Mouse (Mus musculus) 3T3-L1 (cell line): ENCODE results near the gene Chordc1.
A peak's percentile ranks its signal among the peaks of the same experiment; 100 is the strongest.
"Not testable (repeated sequence)": the region's sequence is repeated elsewhere in the genome, so short reads cannot be mapped to it uniquely, and the experiment has no call there.

ENCODE experiments used
- DNase-seq: peaks from one replicate; pipeline ENCODE4 v3.0.0-alpha.2; 2015; ENCODE audit warnings: low read depth, low spot score

Gene Chordc1

DNA sequence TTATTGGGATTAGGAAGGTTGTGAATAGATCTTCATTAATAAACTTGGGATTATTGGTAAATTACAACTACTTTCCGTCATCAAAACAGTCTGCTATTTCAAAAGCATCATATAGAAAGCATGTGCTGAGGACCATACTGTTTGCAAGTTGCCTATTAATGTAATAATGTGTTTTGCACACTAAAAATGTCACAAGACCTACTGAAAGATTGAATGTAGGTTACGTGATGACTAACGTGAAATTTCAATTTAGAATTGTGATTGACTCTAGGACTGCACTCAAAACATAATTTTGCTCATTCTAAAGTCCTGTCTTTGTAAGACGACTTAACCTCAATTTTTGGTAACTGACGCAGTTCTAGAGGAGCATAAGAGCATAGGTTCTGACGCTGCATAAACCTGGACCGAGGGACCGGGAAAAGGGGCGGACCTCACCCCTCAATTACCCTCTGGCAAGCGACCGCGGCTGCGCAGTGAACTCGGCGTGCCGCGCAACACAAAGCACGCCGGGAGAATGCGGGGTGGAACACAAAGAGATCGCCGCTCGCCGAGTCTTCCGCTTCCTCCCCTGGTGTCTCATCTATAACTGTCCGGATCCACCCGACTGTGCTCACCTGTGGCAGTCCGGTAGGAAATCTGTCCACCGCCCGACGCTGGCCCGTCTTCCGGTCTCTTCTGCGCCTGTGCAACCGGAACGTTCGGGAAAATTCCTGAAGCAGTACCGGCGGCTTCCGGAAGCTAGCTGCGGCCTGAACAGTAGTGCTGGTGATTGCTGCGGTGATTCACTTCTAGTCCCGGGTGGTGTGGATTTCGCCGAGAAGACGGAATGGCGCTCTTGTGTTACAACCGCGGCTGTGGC lies at the start of gene Chordc1:
Gene Chordc1, plus strand, starts transcription at position 555 of the 859 bp plus-strand sequence.
- peak; percentile 95 for DNase-seq

DNA sequence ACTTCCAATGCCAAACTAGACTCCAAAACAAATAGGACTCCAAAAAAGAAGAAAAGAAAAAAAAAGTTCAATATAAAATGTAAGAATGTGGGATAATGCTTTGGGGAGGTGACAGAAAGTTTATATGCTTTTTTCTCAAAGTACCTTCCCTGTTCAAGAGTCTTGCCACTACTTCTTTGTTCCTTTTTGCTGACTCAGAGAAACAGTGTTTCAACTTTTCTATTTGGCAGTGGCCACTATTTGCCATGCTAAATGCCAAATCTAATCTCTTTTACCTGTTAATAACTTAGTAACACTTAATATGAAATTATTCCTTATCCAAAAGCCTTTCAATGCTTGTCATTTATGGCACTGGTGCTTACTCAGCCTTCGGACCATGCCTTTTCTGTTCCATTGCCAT lies 16.0 kb upstream of the Chordc1 start:
- DNase-seq: no peak

GRCm38 (mm10) chr9:18276844-18277243 lies 15.1 kb upstream of the Chordc1 start:
- no peak for DNase-seq

GRCm38 (mm10) chr9:18277497-18277896 lies 14.4 kb upstream of the Chordc1 start:
- peak; percentile 67 for DNase-seq

- not testable (repeated sequence) for DNase-seq
These were observed 13.2 kb upstream of the Chordc1 start for GRCm38 (mm10) chr9:18278693-18279092.

GRCm38 (mm10) chr9:18292443-18292922 lies 558 bp downstream of the Chordc1 start:
- peak; percentile 37 for DNase-seq

DNA sequence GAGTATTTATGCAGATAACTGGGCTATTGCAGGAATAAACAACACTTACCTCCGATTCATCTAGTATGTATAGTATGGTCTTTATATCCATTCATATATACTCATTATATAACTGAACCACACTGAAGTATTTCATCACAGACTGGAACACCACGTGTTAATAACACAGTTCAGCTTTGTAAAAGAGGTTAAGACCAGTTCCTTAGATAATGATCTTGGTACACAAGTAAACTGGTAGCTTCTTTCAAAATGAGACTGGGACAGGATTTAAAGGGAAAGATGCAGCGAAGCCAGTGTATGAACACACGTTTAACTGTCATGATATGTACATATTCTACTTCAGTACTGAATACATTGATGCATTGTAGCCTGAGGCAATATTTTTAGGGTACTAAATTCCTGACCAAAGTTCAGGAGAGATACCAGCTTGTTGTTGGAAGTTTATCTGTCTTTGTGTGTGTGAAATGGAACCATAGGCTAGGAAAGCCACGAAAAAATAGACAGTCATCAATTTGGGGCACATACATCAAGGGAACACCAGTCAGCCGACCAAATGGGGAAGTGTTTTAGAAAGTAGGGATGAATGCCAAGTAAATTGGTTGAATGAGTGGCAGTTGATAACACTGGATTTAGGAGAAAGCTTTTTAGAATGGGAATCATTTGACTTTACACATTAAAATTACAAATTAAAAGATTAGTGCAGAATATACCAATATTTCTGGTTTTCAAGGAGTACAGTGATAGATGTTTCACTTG lies 1.3 kb downstream of the Chordc1 start:
- DNase-seq: peak; percentile 18

DNA sequence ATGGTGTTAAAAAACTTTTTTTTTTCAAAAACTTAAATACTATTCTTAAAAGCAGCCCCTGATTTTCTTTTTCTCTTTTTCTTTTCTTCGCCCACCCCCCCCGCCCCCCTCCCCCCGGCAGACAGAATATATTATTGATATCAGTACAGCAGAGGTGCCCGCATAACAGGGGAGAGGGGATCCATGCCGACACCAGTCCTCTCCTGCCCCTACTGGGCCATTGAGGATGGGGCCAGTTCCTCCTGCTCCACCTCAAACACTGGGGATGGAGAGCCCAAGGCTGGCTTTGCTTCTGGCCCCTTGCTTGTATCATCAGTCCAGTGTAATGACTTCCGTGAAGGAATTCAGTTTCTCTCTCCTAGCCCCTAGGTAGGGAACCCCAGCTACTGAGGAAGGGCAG lies 6.4 kb downstream of the Chordc1 start:
- no peak for DNase-seq

GRCm38 (mm10) chr9:18319990-18320389 lies 28.1 kb downstream of the Chordc1 start:
- DNase-seq: no peak
